Mouse (Mus musculus) forelimb bud, embryonic 11.5 days (tissue): ENCODE measurements around the gene Nudt3.

Experiments used
- DNase-seq: peaks from one replicate; pipeline ENCODE4 v3.0.0-alpha.2; 2012; ENCODE audit warnings: low read depth, low spot score

Nudt3 gene

DNA sequence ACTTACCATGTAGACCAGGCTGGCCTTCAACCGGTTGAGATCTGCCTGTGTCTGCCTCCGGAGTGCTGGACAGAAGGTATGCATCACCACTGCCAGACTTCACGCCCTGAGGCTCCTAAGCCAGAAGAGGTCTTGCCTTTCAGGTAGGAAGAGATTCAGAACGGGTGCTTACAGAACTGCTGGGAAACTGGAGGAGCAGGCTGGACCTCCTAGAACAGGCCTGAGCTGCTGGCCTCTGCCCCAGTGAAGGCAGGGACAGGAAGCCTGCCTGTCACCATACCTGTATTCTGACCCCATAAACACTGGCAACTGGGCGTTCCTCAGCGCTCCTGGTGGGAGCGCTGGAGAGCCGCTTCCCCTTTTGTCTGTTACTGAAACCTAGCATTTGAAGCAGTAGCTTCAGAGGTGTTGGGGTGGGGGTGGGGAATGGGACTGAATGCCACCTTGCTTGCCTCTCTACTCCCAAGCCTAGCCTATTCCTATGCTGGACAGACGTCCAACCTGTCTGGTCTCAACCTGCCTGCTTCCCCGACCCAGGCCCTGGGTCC is 71.8 kb downstream of the Nudt3 start:
- DNase-seq = no peak

DNA sequence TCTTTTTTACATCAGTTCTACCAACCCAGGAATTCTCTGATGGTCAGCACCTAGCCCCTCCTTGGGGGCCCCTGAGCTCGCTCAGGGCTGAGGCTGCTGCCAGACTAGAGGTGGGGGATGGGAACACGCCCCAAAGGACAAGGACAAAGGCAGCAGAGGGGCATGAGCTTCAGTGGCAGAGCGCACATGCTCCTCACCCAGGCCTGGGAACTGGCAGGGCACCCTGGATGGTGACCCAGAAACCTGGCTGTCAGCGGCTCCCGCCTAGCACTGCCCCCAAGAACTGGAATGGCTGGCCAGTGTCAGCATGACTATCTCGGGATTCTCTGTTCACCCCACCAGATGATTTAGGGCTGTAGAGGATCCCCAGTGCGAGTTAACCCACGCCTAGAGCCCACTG is 74.1 kb downstream of the Nudt3 start:
- no peak for DNase-seq

DNA sequence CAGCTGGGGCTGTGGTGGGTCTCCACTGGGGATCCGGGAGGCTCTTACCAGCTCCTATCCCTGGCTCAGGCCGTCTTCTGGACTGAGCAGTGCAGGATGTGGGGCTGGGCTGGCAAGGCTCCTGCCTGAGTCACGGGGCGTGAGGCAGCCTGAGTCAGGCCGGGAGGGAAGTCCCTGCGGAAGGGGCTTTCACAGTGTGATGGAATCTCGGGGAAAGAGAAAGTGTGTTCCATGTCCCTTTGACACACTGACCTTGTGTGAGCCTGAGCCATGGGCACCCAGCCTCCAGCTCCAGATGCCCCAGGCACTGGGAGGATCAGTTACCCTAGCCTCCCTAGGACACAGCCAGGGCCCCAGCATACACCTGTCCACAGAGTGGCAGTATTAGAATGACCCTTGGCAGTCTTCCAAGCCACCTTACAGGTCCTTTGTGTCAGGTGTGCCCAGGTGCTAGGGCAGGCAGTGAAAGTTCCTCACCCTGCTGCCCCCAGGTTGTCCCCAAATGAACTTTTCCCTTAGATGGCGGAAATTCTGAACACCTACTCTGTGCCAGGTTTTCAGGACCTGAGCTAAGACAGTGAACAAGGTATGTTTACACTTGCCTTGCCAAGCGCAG is 75.9 kb downstream of the Nudt3 start:
- no peak for DNase-seq

DNA sequence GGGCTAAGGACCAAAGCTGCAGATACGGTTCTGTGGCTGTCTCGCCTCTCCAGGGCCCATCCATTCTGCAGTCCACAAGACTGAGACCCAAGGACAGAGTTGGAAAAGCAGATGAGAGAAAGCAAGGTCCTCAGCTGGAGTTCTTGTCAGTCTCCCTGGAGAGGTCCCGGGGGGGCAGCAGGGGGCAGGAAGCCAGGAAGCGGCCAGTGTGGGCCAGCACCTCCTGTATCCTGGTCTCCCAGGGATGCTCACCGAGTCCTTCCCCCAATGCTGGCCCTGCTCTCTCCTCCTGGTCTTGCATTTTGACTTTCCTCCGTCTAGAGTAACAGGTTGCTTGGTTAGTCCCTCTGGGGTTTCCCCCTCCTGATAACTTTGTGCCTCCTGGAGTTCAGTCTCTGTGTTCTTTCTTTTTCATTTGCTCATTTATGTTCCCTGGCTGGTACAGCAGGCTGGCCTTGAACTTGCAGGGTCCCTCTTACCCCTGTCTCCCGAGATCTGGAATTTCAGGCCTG is 76.7 kb downstream of the Nudt3 start:
- no peak for DNase-seq

DNA sequence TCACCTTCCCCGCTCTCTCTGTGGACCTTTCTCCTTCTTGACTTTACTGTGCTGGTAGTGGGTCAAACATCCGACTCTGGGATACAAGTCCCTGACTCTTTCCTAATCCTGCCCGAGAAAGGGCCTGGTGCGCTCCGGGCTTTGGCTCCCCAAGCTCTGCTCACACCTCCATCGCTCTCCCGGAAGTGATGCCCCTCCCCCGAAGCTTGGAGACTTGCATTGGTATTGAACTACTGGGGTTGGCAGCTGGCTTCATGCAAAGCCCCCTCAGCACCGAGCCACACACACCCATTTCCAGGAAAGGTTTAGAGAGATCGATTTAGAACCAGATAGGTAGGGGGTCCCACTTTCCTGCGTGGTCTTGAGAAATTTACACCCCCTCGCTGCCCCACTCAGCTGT is 77.3 kb downstream of the Nudt3 start:
- DNase-seq = no peak

DNA sequence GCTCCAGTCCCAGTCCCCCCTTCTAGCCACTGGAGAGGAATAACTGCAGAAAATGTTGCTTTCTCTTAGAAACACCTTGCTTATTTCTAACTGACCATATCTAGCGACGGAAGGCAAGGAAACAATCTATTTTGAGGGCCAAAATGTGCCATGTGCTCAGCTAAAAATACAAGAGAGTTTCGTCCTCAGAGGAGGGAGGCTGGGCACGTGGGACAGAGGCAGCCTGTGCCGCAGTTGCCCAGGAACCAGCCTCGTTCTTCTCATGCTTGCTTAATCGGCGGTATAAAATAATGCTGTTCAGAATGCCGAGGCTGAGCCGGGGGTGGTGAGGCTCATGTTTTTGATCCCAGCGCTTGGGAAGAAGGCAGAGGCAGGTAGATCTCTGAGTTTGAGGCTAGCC is 78.7 kb downstream of the Nudt3 start:
- DNase-seq = no peak

DNA sequence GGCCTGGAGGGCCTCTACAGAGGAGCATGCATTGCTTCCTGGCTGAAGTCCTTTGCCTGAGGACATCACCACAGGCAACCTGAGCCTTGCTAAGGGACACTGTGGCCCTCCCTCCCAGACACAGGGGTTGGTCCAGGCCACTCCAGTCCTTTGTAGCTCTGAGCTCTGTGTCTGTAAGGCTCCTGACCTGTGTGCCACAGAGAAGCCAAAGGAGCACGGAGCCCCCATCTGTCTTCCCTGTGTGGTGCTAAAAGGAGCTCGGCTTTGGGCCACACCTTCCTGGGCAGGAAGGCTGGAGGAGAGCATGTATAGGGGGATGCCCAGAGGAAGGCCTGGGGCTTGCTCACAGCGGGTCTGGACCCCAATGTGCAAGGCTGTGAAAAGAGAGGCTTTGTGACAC is 81.3 kb downstream of the Nudt3 start:
- no peak for DNase-seq

DNA sequence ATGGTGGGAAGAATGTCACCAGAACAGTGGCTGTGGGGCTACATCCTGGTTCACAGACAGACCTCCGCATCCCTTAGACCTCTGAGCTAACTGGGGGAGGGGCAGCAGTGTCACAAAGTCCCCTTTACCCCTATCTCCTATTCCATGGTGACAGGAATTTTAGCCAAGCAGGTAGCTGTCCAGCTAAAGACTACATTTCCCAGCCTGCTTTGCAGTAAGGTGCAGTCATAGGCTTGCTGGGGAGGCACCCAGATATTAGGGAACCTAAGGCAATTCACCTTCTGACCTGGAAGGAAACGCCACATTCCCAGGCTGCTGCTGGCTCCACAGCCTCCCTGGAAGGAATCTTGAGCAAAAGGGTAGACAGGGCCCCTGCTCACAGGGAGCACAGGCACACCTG is 82.0 kb downstream of the Nudt3 start:
- no peak for DNase-seq

DNA sequence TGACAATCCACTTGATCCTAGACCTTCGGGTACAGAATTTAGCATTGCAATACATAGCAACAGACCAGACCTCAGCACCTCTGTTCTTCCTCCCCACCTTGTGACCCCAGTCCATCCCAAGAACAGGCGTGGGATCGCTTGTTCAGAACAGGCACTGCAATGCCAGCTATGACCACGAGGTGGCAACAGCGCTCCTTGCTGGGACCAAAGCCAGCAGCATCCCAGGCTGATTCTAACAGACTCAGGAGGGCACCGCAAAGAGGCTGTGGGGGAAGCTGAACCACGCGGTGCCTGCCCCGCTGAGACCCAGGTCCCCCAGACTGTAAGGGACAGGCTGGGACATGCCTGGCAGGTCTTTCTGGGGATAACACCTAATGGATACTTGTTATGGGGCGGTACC is 88.6 kb downstream of the Nudt3 start:
- peak; percentile 93 for DNase-seq

DNA sequence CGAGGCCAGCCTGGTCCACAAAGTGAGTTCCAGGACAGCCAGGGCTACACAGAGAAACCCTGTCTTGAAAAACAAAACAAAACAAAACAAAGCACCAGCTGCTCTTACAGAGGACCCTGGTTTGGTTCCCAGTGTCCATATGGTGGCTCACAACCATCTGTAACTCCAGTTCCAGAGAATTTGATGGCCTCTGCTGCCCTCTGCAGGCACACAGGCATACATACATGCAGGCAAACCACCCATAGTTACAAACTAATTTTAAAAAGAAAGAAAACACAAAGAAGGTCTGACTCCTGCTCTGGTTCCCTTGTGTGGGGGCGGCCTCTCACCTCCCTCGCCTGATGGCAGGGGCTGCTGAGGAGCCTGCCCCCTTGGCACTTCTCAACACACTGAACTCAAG is 89.9 kb downstream of the Nudt3 start:
- no peak for DNase-seq

DNA sequence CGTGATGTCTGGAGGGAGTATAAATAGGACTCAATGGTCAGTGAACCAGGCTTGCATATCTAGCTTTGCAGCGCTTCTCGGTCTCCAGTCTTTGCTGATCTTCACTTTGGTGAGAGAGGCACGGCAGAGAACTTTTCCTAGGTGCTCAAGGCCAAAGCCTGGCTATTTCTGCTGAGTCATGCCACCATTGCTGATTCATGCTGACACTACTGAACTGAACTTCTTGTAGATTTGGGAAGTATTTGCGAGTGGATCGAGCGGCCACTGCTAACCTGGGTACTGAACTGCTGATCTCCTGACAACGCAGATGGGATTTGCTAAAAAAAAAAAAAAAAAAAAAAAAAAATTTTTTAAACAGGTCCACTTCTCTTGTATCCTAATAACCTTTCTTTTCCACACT is 91.2 kb downstream of the Nudt3 start:
- no peak for DNase-seq
